Mouse (Mus musculus): ENCODE measurements at regions not wholly inside any gene's neighbourhood (a gene's known extent, or its start where the extent isn't known, plus 50 kb on each side); places are given as distances from the start of the nearest gene placed in this dataset.
"Not testable (repeated sequence)": the region's sequence is repeated elsewhere in the genome, so short reads cannot be mapped to it uniquely, and the experiment has no call there.

DNA sequence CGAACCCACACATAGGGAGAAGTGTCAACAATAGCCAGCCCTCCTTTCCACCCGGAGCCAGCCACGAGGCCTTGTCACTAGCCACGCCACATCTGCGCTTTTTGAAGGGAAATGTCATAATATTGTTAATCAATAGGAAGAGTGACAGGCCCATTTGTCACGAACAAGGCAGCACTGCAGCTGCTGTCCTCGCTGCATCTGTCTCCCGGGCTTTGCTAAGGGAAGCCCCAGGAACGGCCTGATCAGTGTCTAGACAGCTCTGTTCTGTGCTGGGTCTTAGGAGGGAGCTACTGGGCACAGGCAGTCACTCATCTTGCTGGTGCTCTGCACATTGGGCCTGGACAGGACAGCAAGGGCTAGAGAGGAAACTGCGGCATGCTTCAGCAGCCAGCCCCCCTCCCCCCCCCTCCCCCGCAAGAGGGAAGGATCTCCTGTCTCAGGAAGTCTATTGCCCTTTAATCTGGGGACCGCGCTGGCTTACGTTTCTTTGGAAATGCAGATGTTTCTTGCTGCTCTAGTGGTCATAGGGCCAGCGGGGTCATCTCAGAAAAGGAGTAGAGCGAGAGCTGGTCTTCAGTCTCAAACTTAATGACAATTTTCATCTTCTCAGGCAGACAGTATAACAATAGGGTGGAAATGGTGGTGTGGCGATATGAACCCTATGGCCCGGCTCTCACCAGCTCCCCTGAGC, 169.1 kb upstream of the Npvf start:
- DNase-seq: no peak

- DNase-seq: no peak
These were observed 170.2 kb upstream of the Npvf start for GRCm38 (mm10) chr6:50824466-50824865.

GRCm38 (mm10) chr6:50831725-50832124, 177.5 kb upstream of the Npvf start:
- DNase-seq: no peak

DNA sequence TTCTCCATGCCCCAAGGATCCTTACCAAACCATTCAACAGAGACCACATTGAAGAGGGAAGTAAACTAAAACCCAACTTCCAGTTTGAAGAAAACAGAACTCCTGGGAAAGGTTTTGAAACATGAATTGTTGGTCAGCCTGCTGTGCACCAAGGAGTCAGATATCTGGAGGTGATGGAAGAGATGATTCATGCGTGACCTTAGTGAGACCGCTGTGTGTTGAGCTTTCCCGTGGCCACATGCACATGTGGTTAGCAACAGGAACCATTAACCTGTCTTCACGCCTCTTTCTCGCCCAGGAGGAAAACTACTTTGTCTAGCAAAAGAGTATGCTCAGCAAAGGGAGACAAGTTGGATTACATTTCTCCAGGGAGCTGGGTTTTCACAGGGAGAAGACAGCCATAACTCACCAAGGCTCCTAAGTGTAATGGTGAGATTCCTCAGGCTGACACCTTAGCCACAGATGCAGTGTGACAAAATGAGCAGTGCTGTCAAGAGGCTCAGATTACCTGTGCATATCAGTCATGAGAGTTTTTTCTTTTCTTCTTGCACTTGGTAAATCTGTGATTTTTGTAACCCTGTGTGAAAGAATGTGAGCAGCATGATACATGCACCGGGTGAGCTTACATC, 181.9 kb upstream of the Npvf start:
- DNase-seq: no peak

DNA sequence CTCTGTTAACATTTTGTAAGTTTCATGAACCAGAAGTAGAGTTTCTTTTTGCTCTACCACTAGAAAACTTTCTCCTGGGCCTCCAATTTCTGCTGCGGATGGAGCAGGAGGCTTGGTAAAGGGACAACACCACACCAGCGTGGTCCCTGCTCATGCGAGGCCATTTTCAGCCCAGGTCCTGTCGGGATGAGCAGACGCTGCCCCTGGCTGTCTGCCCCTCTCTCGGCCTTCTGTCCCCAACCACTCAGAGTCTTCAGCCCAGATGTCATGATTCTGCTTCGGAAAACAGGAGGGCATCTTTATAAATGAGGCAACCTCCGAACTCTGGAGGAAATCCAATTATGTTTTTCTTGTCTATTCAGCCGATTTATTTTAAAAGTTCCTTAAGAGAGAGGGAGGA, 186.6 kb upstream of the Npvf start:
- DNase-seq: no peak

- not testable (repeated sequence) for DNase-seq
These were observed 191.0 kb upstream of the Npvf start for GRCm38 (mm10) chr6:50845246-50845645.

DNA sequence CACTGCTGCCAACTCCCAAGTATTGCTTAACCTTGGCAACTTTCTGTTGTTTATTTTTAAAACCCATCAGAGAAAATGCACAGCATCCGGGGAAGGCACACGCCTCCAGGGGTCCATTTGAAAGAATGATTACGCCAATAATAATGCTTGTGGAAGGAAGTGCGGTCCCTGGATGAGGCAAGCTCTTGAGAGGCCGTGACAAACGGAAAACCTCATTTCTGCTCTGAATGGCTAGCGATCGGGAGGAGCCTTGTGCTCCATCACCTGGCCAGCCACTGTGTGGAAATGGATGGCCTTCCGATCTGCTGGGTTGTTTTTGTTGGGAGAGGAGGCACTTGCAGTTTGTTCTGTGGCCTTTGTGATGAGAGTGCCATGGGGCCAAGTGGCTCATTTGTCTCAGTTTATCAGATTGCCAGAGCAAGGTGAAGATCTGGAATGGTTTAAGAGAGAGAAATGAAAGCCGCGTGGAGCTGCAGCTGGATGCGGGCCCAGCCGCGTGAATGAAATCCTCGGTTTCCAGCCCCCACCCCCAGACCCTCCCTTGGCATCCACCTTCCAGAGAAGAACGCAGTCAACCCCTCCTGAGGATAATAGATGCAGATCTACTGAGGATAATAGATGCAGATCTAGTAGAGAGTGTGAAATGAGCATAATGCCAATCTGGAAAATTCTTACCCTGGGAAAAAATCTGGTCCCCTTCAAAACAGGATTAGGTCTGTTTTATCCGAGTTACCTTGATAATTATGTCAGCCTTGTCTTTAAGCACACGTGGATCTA, 192.7 kb upstream of the Npvf start:
- no peak for DNase-seq

DNA sequence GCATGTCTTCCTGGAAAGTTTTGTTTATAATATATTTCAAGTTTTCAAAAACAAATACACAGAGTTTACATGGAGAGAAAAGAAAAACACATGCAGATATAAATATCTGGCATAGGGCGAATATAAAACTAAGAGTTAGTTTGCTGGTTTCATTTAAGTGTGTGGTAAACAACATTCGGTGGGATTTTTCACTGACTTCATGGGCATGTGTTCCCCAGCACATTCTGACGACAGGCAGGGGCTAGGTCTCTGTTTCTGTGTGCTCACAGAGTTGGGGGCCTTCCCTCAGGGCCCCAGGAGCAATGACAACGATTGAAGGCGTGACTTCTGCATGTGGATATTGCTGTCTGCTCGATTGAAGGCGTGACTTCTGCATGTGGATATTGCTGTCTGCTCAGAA, 193.3 kb upstream of the Npvf start:
- no peak for DNase-seq

GRCm38 (mm10) chr6:50859162-50859561, 204.9 kb upstream of the Npvf start:
- DNase-seq: no peak

- no peak for DNase-seq
These were observed 223.8 kb upstream of the Npvf start for GRCm38 (mm10) chr6:50877991-50878390.

GRCm38 (mm10) chr6:50882298-50882697, 228.1 kb upstream of the Npvf start:
- DNase-seq: no peak

DNA sequence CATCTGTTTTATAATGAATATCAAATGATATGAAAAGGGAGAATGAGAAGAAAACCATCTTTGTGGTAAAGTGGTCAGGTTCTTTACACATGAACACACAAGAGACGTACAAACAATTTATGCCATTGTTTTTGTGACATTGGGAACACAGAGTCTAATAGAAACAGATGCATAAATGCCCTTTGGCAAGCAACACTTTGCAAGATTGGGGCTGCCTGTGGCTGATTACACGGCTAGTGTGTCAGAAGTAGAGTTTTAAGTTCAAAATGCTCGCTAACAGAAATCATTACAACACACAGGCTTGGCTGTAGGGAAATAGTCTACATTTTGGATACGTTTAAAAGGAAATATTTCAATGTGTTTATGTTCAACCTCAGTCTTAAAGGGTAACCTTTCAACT, 228.5 kb upstream of the Npvf start:
- no peak for DNase-seq

GRCm38 (mm10) chr6:50885031-50885430, 230.8 kb upstream of the Npvf start:
- DNase-seq: no peak

- DNase-seq: no peak
These were observed 231.6 kb upstream of the Npvf start for GRCm38 (mm10) chr6:50885771-50886360.

DNA sequence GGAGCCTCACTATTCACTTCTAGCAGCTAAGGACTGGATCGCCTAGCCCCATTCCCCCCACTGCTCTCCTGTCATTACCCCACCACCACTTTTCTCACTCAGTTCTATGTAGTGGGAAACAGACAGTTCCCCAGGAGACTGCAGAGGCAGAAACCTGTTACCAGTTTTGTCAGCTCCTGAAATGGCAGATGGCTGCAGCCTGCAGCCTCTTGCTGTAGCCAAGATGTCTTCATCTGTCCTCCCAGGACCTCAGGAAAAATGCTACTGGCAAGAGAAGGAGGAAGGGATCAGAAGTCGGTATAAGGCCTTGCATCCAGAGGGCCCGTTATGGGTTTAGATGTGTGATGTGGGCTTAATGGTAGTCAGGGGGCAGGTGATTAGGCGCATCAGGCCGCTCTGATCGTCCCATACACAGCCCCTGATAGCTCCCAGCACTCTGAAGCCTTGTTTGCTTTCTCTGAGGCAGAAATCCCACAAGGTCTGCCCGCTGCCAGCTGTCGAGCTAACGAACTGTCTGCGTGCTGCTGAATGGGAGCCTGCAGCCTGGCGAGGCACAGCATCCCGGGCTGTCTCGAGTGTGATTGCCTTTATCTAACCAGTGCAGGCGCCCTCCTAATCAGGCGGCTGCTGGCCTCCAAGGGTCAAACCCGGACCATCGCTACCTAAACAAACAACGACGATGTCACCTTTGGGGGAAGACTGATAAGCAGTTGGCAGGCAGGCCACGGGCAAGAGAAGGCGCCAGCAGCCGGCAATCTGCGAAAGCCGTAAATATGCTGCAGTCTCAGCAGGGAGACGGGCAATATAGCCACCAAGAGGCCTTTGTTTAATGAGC, 236.3 kb upstream of the Npvf start:
- DNase-seq: peak; percentile 43

DNA sequence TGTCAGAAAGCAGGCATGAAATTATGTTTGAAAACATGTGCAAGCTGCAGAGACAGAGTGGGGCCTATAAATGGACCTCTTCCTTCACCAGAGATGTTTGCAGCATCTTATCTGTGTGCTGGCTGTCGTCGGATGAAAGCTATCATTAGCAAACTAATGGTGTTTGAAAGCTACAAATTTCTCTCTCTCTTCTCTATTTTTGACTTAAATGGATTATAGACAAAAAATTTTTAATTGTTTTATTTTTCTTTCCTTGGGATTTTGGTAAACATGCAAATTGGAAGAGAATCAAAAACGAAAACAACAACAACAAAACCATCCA, 236.9 kb upstream of the Npvf start:
- DNase-seq: no peak

GRCm38 (mm10) chr6:50898792-50899191, 244.6 kb upstream of the Npvf start:
- no peak for DNase-seq

- DNase-seq: no peak
These were observed 261.2 kb upstream of the Npvf start for GRCm38 (mm10) chr6:50915166-50916030.

GRCm38 (mm10) chr6:50918248-50918647, 264.0 kb upstream of the Npvf start:
- DNase-seq: no peak

DNA sequence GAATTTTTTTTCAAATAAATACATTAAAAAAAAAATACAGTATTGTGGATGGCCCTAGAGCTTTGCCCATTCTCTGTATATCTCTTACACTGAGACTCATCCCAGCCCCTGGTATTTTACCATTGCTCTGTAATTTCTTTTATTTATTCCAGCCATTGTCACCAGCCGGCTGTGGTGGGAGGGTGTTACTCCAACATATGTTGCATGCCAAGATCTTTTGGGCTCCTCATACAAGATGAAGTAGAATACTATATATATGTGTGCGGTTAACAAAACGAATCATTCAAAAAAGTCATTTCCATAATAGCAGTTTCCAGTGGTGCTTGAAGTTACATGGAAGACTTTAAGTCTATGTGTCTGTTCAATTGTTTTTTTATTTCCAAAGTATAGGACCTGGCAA, 268.0 kb upstream of the Npvf start:
- no peak for DNase-seq

DNA sequence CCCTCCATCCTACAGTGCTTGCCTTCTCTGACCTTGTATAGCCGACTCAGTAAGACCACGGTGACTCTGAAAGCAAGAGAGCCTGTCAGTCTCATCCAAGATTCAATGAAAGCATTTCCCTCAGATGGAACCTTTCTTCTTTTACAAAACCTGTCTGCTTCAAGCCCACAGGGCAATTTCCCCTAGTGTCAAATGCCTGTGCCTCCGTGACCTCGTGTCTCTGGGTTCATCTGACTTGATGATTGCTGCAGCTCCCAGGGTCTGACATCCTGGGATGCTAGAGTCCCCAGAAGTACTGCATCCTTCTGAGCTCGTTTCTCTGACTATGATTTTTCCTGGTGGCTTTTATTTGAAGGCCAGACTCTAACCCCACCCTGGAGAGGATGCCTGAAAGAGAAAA, 270.3 kb upstream of the Npvf start:
- no peak for DNase-seq

- no peak for DNase-seq
These were observed 270.8 kb upstream of the Npvf start for GRCm38 (mm10) chr6:50924998-50925397.
